Mouse (Mus musculus) liver, embryonic 15.5 days (tissue): Measurements from ENCODE around the gene Zfp13. TPM values are rescaled to one million over a fixed set of nuclear protein-coding genes. Genes with fewer than 3 reads are reported as not detected.

Experiments used
- polyA plus RNA-seq: library from polyadenylated mRNA; unstranded; fragments of >200 nt; fragmentation: Nextera tagmentation; extraction: Ambion mirVana; gene quantifications from 2 replicates; pipeline ENCODE4 v1.2.1, GENCODE M21; 2015

Gene Zfp13
- polyA plus RNA-seq, 1 experiment from 2014 or later = 1.8 TPM

Other genes starting within 250 kb of the Zfp13 start
- gene Vmn2r116, start 214.9 kb downstream of the Zfp13 start, polyA plus RNA-seq = not detected in 2 replicates
- not detected in 2 replicates for gene Vmn2r117, start 119.8 kb downstream of the Zfp13 start, polyA plus RNA-seq
- gene Zfp213, start 35.2 kb downstream of the Zfp13 start, polyA plus RNA-seq = 5.3 and 5.5 TPM in 2 replicates
- gene Zscan10, start 1.4 kb upstream of the Zfp13 start, polyA plus RNA-seq = 0.16 TPM in 1 of 2 replicates, not detected in the other
- 0.40 and 0.64 TPM in 2 replicates for gene Mmp25, start 45.8 kb upstream of the Zfp13 start, polyA plus RNA-seq
- gene Bicdl2, start 61.0 kb upstream of the Zfp13 start, polyA plus RNA-seq = 0.13 TPM in 1 of 2 replicates, not detected in the other
- 20.2 and 23.5 TPM in 2 replicates for gene Hcfc1r1, start 74.1 kb upstream of the Zfp13 start, polyA plus RNA-seq
- gene Thoc6, start 74.4 kb upstream of the Zfp13 start, polyA plus RNA-seq = 19.7 and 22.4 TPM in 2 replicates
- 5.8 and 6.4 TPM in 2 replicates for gene Tnfrsf12a, start 78.0 kb upstream of the Zfp13 start, polyA plus RNA-seq
- gene Cldn6, start 79.8 kb upstream of the Zfp13 start, polyA plus RNA-seq = 0.89 and 2.0 TPM in 2 replicates
- gene Cldn9, start 84.5 kb upstream of the Zfp13 start, polyA plus RNA-seq = not detected in 2 replicates
- 0.10 and 0.15 TPM in 2 replicates for gene 1520401A03Rik, start 123.3 kb upstream of the Zfp13 start, polyA plus RNA-seq
- 28.8 and 34.7 TPM in 2 replicates for gene Pkmyt1, start 126.8 kb upstream of the Zfp13 start, polyA plus RNA-seq
- 7.9 and 8.0 TPM in 2 replicates for gene Paqr4, start 141.4 kb upstream of the Zfp13 start, polyA plus RNA-seq
- gene Kremen2, start 146.3 kb upstream of the Zfp13 start, polyA plus RNA-seq = not detected in 2 replicates
- gene Flywch1, start 172.1 kb upstream of the Zfp13 start, polyA plus RNA-seq = 9.4 and 12.1 TPM in 2 replicates
- 0.93 and 0.94 TPM in 2 replicates for gene Flywch2, start 186.6 kb upstream of the Zfp13 start, polyA plus RNA-seq
- 167 and 170 TPM in 2 replicates for gene Srrm2, start 191.0 kb upstream of the Zfp13 start, polyA plus RNA-seq
- gene Elob, start 229.6 kb upstream of the Zfp13 start, polyA plus RNA-seq = 388 and 452 TPM in 2 replicates
- not detected in 2 replicates for gene Prss33, start 236.6 kb upstream of the Zfp13 start, polyA plus RNA-seq
- gene Prss32, start 244.4 kb upstream of the Zfp13 start, polyA plus RNA-seq = not detected in 2 replicates
- gene Prss41, start 244.7 kb upstream of the Zfp13 start, polyA plus RNA-seq = 0.10 TPM in 1 of 2 replicates, not detected in the other